In the genomic region with DNA sequence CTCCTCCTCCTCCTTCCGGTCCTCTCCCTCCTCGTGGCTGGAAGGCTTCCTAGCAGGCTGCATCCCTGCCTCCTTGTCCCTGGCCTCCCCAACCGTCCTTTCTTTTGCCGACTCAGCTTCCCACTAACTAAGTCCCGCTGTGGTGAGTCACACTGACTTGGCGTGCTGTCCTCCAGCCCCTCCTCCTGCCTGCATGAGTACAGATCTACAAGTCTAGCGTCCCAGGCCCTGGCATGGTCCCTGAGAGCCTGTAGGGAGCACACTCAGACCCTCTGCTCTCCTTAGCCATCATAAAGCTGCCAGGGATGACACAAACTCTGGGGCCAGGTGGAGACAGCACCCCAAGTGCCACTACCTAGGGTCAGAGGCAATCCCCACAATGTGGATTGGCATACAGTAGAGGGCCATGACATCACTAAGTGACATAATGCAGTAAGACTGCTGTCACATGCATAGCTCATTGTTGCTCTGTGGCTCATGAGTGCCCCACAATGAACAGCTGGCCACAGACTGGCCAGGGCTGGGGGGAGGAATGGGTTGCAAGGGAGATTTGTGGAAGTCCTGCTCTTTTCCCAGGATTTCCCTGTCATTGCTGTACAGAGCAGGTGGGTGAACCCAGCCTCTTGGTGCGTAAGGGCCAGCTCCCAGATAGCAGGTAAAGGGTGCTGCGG, we compare ENCODE assay signal across 10 mouse cellular contexts. TPM values are rescaled to one million over a fixed set of nuclear protein-coding genes. Genes with fewer than 3 reads are reported as not detected.
A peak's percentile ranks its signal among the peaks of the same experiment; 100 is the strongest.
DNase-seq lines count a peak whose midpoint lies in the region; ATAC-seq and TF ChIP-seq lines count a peak whose summit lies in the region.
"Had no signal": no experiment of that assay in that cellular context is flagged by ENCODE, and none has a peak within 500 bp of the region (broad histone marks: within the 10 kb centered on the region; RNA-seq: fewer than 3 reads in every experiment).

No protein-coding gene starts in this region.

- 67% methylated on average over 9 of the region's 9 CpGs for WGBS in hindbrain, embryonic 15.5 days
- WGBS in hindbrain, embryonic 14.5 days: 71% methylated on average over 9 of the region's 9 CpGs
- 65% methylated on average over 9 of the region's 9 CpGs for WGBS in intestine, embryonic 16.5 days

- H3K9ac ChIP-seq in hindbrain, embryonic 15.5 days: no peak overlapping the region
- no peak overlapping the region for H3K9ac ChIP-seq in hindbrain, embryonic 14.5 days
- no peak overlapping the region for H3K9ac ChIP-seq in ES-E14 (ENCODE audit: insufficient read depth, low read depth, low read length, poor library complexity, severe bottlenecking)
- H3K9ac ChIP-seq in intestine, embryonic 16.5 days (ENCODE audit: low read depth, low read length): no peak overlapping the region

- H3K4me2 ChIP-seq in hindbrain, embryonic 15.5 days: no peak overlapping the region
- H3K4me2 ChIP-seq in hindbrain, embryonic 14.5 days (replicated peaks): no peak overlapping the region
- no peak overlapping the region for H3K4me2 ChIP-seq in intestine, embryonic 16.5 days (ENCODE audit: low read depth, low read length)

- H3K27me3 ChIP-seq in hindbrain, embryonic 15.5 days: no peaks in the 10 kb centered on the region
- no peaks in the 10 kb centered on the region for H3K27me3 ChIP-seq in hindbrain, embryonic 14.5 days (ENCODE audit: control insufficient read depth, insufficient read depth, low read length)
- H3K27me3 ChIP-seq in intestine, embryonic 16.5 days (replicated peaks; ENCODE audit: control insufficient read depth, insufficient read depth, low read length): no peaks in the 10 kb centered on the region

- DNase-seq in hindbrain, embryonic 14.5 days (ENCODE audit: low spot score): no peak
- no peak for DNase-seq in ES-E14 (ENCODE audit: low read depth, low spot score)
- peak; percentile 45 to 67 for DNase-seq in urinary bladder, postnatal 36 days (ENCODE audit: low spot score in 2 of 2)
- DNase-seq in spleen, adult 12 weeks (ENCODE audit: low spot score): no peak
- DNase-seq in spleen, adult 18-20 months: no peak

- in situ Hi-C loops in ES-E14 (cut with MboI; ENCODE audit: low sequenced_read_pairs in 2 of 2, unreplicated experiment in 2 of 2): loop anchor here (5.0 to 10.0 kb wide), 2 partner anchors 151 to 159 kb away; no protein-coding TSS in a partner anchor

- no peak overlapping the region for H3K27ac ChIP-seq in hindbrain, embryonic 15.5 days (replicated peaks)
- no peak overlapping the region for H3K27ac ChIP-seq in hindbrain, embryonic 14.5 days
- no peak overlapping the region for H3K27ac ChIP-seq in ES-E14 (ENCODE audit: insufficient read depth, low read depth, low read length, poor library complexity, severe bottlenecking)
- peak overlapping the region; percentile 22; the same call in 1 of the 2 replicates for H3K27ac ChIP-seq in embryonic fibroblast, embryonic 13.5 days (ENCODE audit: insufficient read depth, low read length)
- H3K27ac ChIP-seq in intestine, embryonic 16.5 days (ENCODE audit: low read length): no peak overlapping the region

- H3K4me3 ChIP-seq in hindbrain, embryonic 15.5 days: no peak overlapping the region
- H3K4me3 ChIP-seq in hindbrain, embryonic 14.5 days (replicated peaks; ENCODE audit: low read length): no peak overlapping the region
- no peak overlapping the region for H3K4me3 ChIP-seq in ES-E14 (ENCODE audit: insufficient read depth in 1 of 2, low read depth in 1 of 2, low read length in 2 of 2, poor library complexity in 1 of 2, severe bottlenecking in 1 of 2)
- H3K4me3 ChIP-seq in embryonic fibroblast, embryonic 13.5 days (ENCODE audit: insufficient read depth, low read length): no peak overlapping the region
- no peak overlapping the region for H3K4me3 ChIP-seq in intestine, embryonic 16.5 days (ENCODE audit: low read length)

- H3K4me1 ChIP-seq in hindbrain, embryonic 15.5 days (replicated peaks): no peaks in the 10 kb centered on the region
- H3K4me1 ChIP-seq in hindbrain, embryonic 14.5 days (replicated peaks; ENCODE audit: control insufficient read depth, insufficient read depth, low read length): no peaks in the 10 kb centered on the region
- no peaks in the 10 kb centered on the region for H3K4me1 ChIP-seq in ES-E14 (ENCODE audit: control insufficient read depth in 2 of 2, insufficient read depth in 2 of 2, low read length in 2 of 2, poor library complexity in 1 of 2)
- peaks cover 6% of the 10 kb centered on the region for H3K4me1 ChIP-seq in embryonic fibroblast, embryonic 13.5 days (ENCODE audit: control insufficient read depth, insufficient read depth, low read length)
- H3K4me1 ChIP-seq in intestine, embryonic 16.5 days (ENCODE audit: control insufficient read depth, insufficient read depth, low read length): no peaks in the 10 kb centered on the region

- no peak for TF ChIP-seq CTCF in embryonic fibroblast, embryonic 13.5 days (IDR thresholded peaks at IDR 0.05; ENCODE audit: borderline replicate concordance, insufficient read depth, low read length)

- peak; percentile 6; the same call in 1 of the 2 replicates for ATAC-seq in hindbrain, embryonic 15.5 days (ENCODE audit: low FRiP score, low read depth)
- ATAC-seq in hindbrain, embryonic 14.5 days (ENCODE audit: low FRiP score): no peak
- ATAC-seq in intestine, embryonic 16.5 days: peak; percentile 43

- no peak for TF ChIP-seq POLR2A in embryonic fibroblast, embryonic 13.5 days (IDR thresholded peaks at IDR 0.05; ENCODE audit: low read depth, low read length)

- H3K36me3 ChIP-seq in hindbrain, embryonic 15.5 days: no peaks in the 10 kb centered on the region
- H3K36me3 ChIP-seq in hindbrain, embryonic 14.5 days (replicated peaks; ENCODE audit: control insufficient read depth, insufficient read depth): no peaks in the 10 kb centered on the region
- no peaks in the 10 kb centered on the region for H3K36me3 ChIP-seq in ES-E14 (ENCODE audit: control insufficient read depth, insufficient read depth, low read length, poor library complexity, severe bottlenecking)
- H3K36me3 ChIP-seq in intestine, embryonic 16.5 days (ENCODE audit: control insufficient read depth, insufficient read depth, low read length): no peaks in the 10 kb centered on the region

- H3K9me3 ChIP-seq in hindbrain, embryonic 15.5 days: no peaks in the 10 kb centered on the region
- no peaks in the 10 kb centered on the region for H3K9me3 ChIP-seq in hindbrain, embryonic 14.5 days (ENCODE audit: control insufficient read depth, low read length)
- H3K9me3 ChIP-seq in ES-E14 (ENCODE audit: control insufficient read depth, insufficient read depth, low read depth, low read length): no peaks in the 10 kb centered on the region
- H3K9me3 ChIP-seq in intestine, embryonic 16.5 days (ENCODE audit: control insufficient read depth, low read length): no peaks in the 10 kb centered on the region

TF ChIP-seq in ES-E14, 5 proteins besides CTCF, POLR2A, EP300 and RAD21:
- 0 out of 2 replicates have a peak, but pooled peaks have one; percentile 32 for TF ChIP-seq MAFK (IDR thresholded peaks at IDR 0.05; ENCODE audit: insufficient read depth, low read depth, low read length)
- no peak for TF ChIP-seq HCFC1 (IDR thresholded peaks at IDR 0.05; ENCODE audit: borderline replicate concordance, insufficient read depth, low read length)
TF ChIP-seq in ES-E14: peak in this region for 1.

RNA-seq across cellular contexts. Expression of a gene that starts 28.1 kb away (rescaled TPM):
- polyA plus RNA-seq in hindbrain, embryonic 15.5 days (2015; fragmentation: Nextera tagmentation; extraction: Ambion mirVana): not detected in 2 replicates
- polyA plus RNA-seq in hindbrain, embryonic 14.5 days (2014; fragmentation: Nextera tagmentation; extraction: Ambion mirVana): not detected in 2 replicates
- not detected in 2 replicates for total RNA-seq in ES-E14 (2012; rRNA removed)
- not detected in 2 replicates for polyA plus RNA-seq in embryonic fibroblast, embryonic 13.5 days (2011; ENCODE audit: insufficient read length, low read depth, missing spikeins)
- not detected in 2 replicates for polyA plus RNA-seq in intestine, embryonic 16.5 days (2015; fragmentation: Nextera tagmentation; extraction: Ambion mirVana)
- polyA plus RNA-seq: testis, adult 2 months had no signal

RNA-seq across cellular contexts. Expression of a gene that starts 39.8 kb away (rescaled TPM):
- not detected in 2 replicates for polyA plus RNA-seq in hindbrain, embryonic 15.5 days (2015; fragmentation: Nextera tagmentation; extraction: Ambion mirVana)
- not detected in 2 replicates for polyA plus RNA-seq in hindbrain, embryonic 14.5 days (2014; fragmentation: Nextera tagmentation; extraction: Ambion mirVana)
- total RNA-seq in ES-E14 (2012; rRNA removed): not detected in 2 replicates
- polyA plus RNA-seq in embryonic fibroblast, embryonic 13.5 days (2011; ENCODE audit: insufficient read length, low read depth, missing spikeins): not detected in 2 replicates
- not detected in 2 replicates for polyA plus RNA-seq in intestine, embryonic 16.5 days (2015; fragmentation: Nextera tagmentation; extraction: Ambion mirVana)
- polyA plus RNA-seq: liver, embryonic 16.5 days; testis, adult 2 months had no signal

RNA-seq across cellular contexts. Expression of a gene that starts 46.0 kb away (rescaled TPM):
- polyA plus RNA-seq in hindbrain, embryonic 15.5 days (2015; fragmentation: Nextera tagmentation; extraction: Ambion mirVana): not detected in 2 replicates
- polyA plus RNA-seq in hindbrain, embryonic 14.5 days (2014; fragmentation: Nextera tagmentation; extraction: Ambion mirVana): not detected in 2 replicates
- not detected in 2 replicates for total RNA-seq in ES-E14 (2012; rRNA removed)
- not detected in 2 replicates for polyA plus RNA-seq in embryonic fibroblast, embryonic 13.5 days (2011; ENCODE audit: insufficient read length, low read depth, missing spikeins)
- not detected in 2 replicates for polyA plus RNA-seq in intestine, embryonic 16.5 days (2015; fragmentation: Nextera tagmentation; extraction: Ambion mirVana)
- polyA plus RNA-seq: liver, embryonic 16.5 days; testis, adult 2 months had no signal

Comparison
In these comparisons a context has a peak if more than half of its experiments do, and no peak if none do; other contexts are left out.
1. DNase-seq: peak in urinary bladder, postnatal 36 days (2 of 2); none in hindbrain, embryonic 14.5 days (single experiment), ES-E14 (single experiment), spleen, adult 12 weeks (single experiment) and spleen, adult 18-20 months (0 of 2).